In the genomic region with DNA sequence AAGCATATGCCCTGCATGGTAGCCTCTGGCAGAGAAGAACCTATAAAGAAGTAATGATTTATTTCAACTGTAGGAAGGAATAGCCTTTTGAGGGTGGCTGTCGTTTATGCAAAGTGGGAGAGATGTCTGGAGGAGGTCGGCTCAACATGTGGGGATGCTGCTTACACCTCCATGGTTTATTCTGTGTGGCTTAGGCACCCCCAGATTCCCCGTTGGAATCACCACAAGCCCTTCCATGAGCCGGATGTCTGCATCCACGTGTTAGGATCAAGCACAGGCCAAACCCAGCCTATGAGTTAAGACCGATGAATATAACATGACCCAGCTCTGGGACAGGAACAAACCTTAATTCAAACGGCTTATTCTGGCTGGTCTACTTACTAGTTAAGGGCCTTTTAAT, we compare ENCODE assay signal across 10 mouse cellular contexts.
DNase-seq lines count a peak whose midpoint lies in the region; ATAC-seq and TF ChIP-seq lines count a peak whose summit lies in the region.
"Had no signal": no experiment of that assay in that cellular context is flagged by ENCODE, and none has a peak within 500 bp of the region (broad histone marks: within the 10 kb centered on the region; RNA-seq: fewer than 3 reads in every experiment).

No protein-coding gene starts in this region.

- peak overlapping the region; percentile 41 for H3K4me3 ChIP-seq in kidney, embryonic 14.5 days (ENCODE audit: low read length)
- no peak overlapping the region for H3K4me3 ChIP-seq in kidney, adult 2 months (ENCODE audit: insufficient read depth, low read depth, low read length)
- H3K4me3 ChIP-seq in embryonic facial prominence, embryonic 11.5 days (ENCODE audit: low read depth, low read length) = peak overlapping the region; percentile 48
- peak overlapping the region; percentile 17; the same call in 1 of the 2 replicates for H3K4me3 ChIP-seq in hindbrain, embryonic 15.5 days
- H3K4me3 ChIP-seq: liver, embryonic 15.5 days had no signal

- TF ChIP-seq POLR2A in kidney, adult 2 months (IDR thresholded peaks at IDR 0.05; ENCODE audit: low read depth, low read length) = no peak

- H3K36me3 ChIP-seq in kidney, embryonic 14.5 days (ENCODE audit: control insufficient read depth, insufficient read depth, low read length) = no peaks in the 10 kb centered on the region
- no peaks in the 10 kb centered on the region for H3K36me3 ChIP-seq in kidney, adult 2 months (ENCODE audit: control insufficient read depth, insufficient read depth, low read length)
- no peaks in the 10 kb centered on the region for H3K36me3 ChIP-seq in embryonic facial prominence, embryonic 11.5 days (replicated peaks; ENCODE audit: control insufficient read depth, insufficient read depth, low read depth, low read length)
- no peaks in the 10 kb centered on the region for H3K36me3 ChIP-seq in hindbrain, embryonic 15.5 days
- H3K36me3 ChIP-seq: G1E; liver, embryonic 15.5 days had no signal

- TF ChIP-seq CTCF in kidney, adult 2 months (conservative IDR thresholded peaks at IDR 0.05; ENCODE audit: insufficient read depth, insufficient read length, low read depth, low read length) = no peak

- H3K27me3 ChIP-seq in kidney, embryonic 14.5 days (ENCODE audit: control insufficient read depth, insufficient read depth, low read length) = no peaks in the 10 kb centered on the region
- no peaks in the 10 kb centered on the region for H3K27me3 ChIP-seq in kidney, adult 2 months (replicated peaks; ENCODE audit: control insufficient read depth, insufficient read depth, low read length)
- H3K27me3 ChIP-seq in embryonic facial prominence, embryonic 11.5 days (ENCODE audit: control insufficient read depth, insufficient read depth, low read length) = no peaks in the 10 kb centered on the region
- H3K27me3 ChIP-seq in hindbrain, embryonic 15.5 days = no peaks in the 10 kb centered on the region

- no peak for DNase-seq in kidney, adult 2 months
- peak; percentile 48 for DNase-seq in embryonic facial prominence, embryonic 11.5 days (ENCODE audit: low spot score)
- DNase-seq in neural tube, embryonic 10.5 days (ENCODE audit: extremely low spot score, low spot score) = peak; percentile 23
- no peak for DNase-seq in spleen, postnatal 36 days (ENCODE audit: low spot score in 2 of 2)
- DNase-seq in spleen, adult 18-20 months = no peak
- no peak for DNase-seq in frontal cortex, postnatal 36 days (ENCODE audit: low spot score in 2 of 2)

- peak overlapping the region; percentile 60; the same call in 1 of the 2 replicates for H3K27ac ChIP-seq in kidney, embryonic 14.5 days (ENCODE audit: low read depth, low read length)
- no peak overlapping the region for H3K27ac ChIP-seq in kidney, adult 2 months (ENCODE audit: insufficient read depth, low read depth, low read length)
- peak overlapping the region; percentile 93 for H3K27ac ChIP-seq in embryonic facial prominence, embryonic 11.5 days (replicated peaks; ENCODE audit: low read depth, low read length)
- peak overlapping the region; percentile 68 for H3K27ac ChIP-seq in hindbrain, embryonic 15.5 days (replicated peaks)
- H3K27ac ChIP-seq: liver, embryonic 15.5 days had no signal

- 26% methylated on average over 7 of the region's 7 CpGs for WGBS in kidney, embryonic 14.5 days
- WGBS in kidney, adult 2 months = 38% methylated on average over 7 of the region's 7 CpGs
- 20% methylated on average over 7 of the region's 7 CpGs for WGBS in embryonic facial prominence, embryonic 11.5 days
- WGBS in hindbrain, embryonic 15.5 days = 55% methylated on average over 7 of the region's 7 CpGs

- peaks cover 28% of the 10 kb centered on the region for H3K4me1 ChIP-seq in kidney, embryonic 14.5 days (ENCODE audit: control insufficient read depth, insufficient read depth, low read length)
- no peaks in the 10 kb centered on the region for H3K4me1 ChIP-seq in kidney, adult 2 months (ENCODE audit: control insufficient read depth, insufficient read depth, low read length)
- H3K4me1 ChIP-seq in embryonic facial prominence, embryonic 11.5 days (ENCODE audit: control insufficient read depth, insufficient read depth, low read length) = no peaks in the 10 kb centered on the region; the same call in 1 of the 2 replicates
- peaks cover 37% of the 10 kb centered on the region for H3K4me1 ChIP-seq in hindbrain, embryonic 15.5 days (replicated peaks)
- H3K4me1 ChIP-seq: liver, embryonic 15.5 days had no signal

- H3K4me2 ChIP-seq in kidney, embryonic 14.5 days (replicated peaks; ENCODE audit: low read depth, low read length) = peak overlapping the region; percentile 55
- peak overlapping the region; percentile 45 for H3K4me2 ChIP-seq in embryonic facial prominence, embryonic 11.5 days (ENCODE audit: low read depth, low read length)
- peak overlapping the region; percentile 51 for H3K4me2 ChIP-seq in hindbrain, embryonic 15.5 days
- H3K4me2 ChIP-seq: liver, embryonic 15.5 days had no signal

- ATAC-seq in kidney, embryonic 14.5 days (ENCODE audit: low FRiP score, low TSS enrichment) = no peak
- no peak for ATAC-seq in embryonic facial prominence, embryonic 11.5 days (replicated peaks; ENCODE audit: insufficient number of reproducible peaks, low FRiP score, low TSS enrichment, low read depth)
- ATAC-seq in hindbrain, embryonic 15.5 days (ENCODE audit: low FRiP score, low read depth) = no peak

- H3K9ac ChIP-seq in kidney, embryonic 14.5 days (ENCODE audit: low read depth, low read length) = peak overlapping the region; percentile 37; the same call in 1 of the 2 replicates
- peak overlapping the region; percentile 68 for H3K9ac ChIP-seq in embryonic facial prominence, embryonic 11.5 days (replicated peaks; ENCODE audit: low read length)
- H3K9ac ChIP-seq in hindbrain, embryonic 15.5 days = no peak overlapping the region
- H3K9ac ChIP-seq: liver, embryonic 15.5 days had no signal

- no peaks in the 10 kb centered on the region for H3K9me3 ChIP-seq in kidney, embryonic 14.5 days (ENCODE audit: control insufficient read depth, low read length)
- H3K9me3 ChIP-seq in embryonic facial prominence, embryonic 11.5 days (replicated peaks; ENCODE audit: control insufficient read depth, low read length) = no peaks in the 10 kb centered on the region
- H3K9me3 ChIP-seq in hindbrain, embryonic 15.5 days = no peaks in the 10 kb centered on the region
- H3K9me3 ChIP-seq: G1E; liver, embryonic 15.5 days had no signal

Comparison
In these comparisons a context has a peak if more than half of its experiments do, and no peak if none do; other contexts are left out.
1. DNase-seq: peak in embryonic facial prominence, embryonic 11.5 days (single experiment) and neural tube, embryonic 10.5 days (single experiment); none in kidney, adult 2 months (single experiment), spleen, postnatal 36 days (0 of 2), spleen, adult 18-20 months (0 of 2) and frontal cortex, postnatal 36 days (0 of 2).
2. Peak in every context shown above with its lines, with median percentiles within 50 percentile points of each other: H3K4me2 ChIP-seq.